Mouse (Mus musculus) bone marrow macrophage, adult 2 months (primary cell): ENCODE measurements around the gene Thoc7. TPM values are rescaled to one million over a fixed set of nuclear protein-coding genes. Genes with fewer than 3 reads are reported as not detected.

Experiments used
- H3K27ac ChIP-seq: 2 replicates; pipeline ENCODE4 v1.5.1; 2012; ENCODE audit warnings: low read depth, low read length; ENCODE audit not compliant: insufficient read depth
- H3K4me1 ChIP-seq: 2 replicates; pipeline ENCODE4 v1.6.1; 2012; ENCODE audit warnings: low read length; ENCODE audit not compliant: control insufficient read depth, insufficient read depth
- H3K4me3 ChIP-seq: 2 replicates; pipeline ENCODE4 v1.5.1; 2012; ENCODE audit warnings: mild to moderate bottlenecking, low read length, moderate library complexity; ENCODE audit not compliant: insufficient read depth
- CTCF ChIP-seq: IDR thresholded peaks from 2 replicates; pipeline ENCODE4 v1.5.1; 2012; ENCODE audit warnings: low read depth, mild to moderate bottlenecking, low read length, moderate library complexity
- POLR2A ChIP-seq: IDR thresholded peaks from 2 replicates; pipeline ENCODE4 v1.6.1; 2012; ENCODE audit warnings: mild to moderate bottlenecking, low read depth, low read length, borderline replicate concordance
- polyA plus RNA-seq: library from polyadenylated mRNA; stranded (reverse); fragments of >200 nt; gene quantifications from 2 replicates; pipeline ENCODE4 v1.2.4, GENCODE M21; 2012; ENCODE audit not compliant: missing spikeins, insufficient read depth, insufficient read length

The Thoc7 gene
- polyA plus RNA-seq, result 59.7 and 64.2 TPM in 2 replicates

DNA sequence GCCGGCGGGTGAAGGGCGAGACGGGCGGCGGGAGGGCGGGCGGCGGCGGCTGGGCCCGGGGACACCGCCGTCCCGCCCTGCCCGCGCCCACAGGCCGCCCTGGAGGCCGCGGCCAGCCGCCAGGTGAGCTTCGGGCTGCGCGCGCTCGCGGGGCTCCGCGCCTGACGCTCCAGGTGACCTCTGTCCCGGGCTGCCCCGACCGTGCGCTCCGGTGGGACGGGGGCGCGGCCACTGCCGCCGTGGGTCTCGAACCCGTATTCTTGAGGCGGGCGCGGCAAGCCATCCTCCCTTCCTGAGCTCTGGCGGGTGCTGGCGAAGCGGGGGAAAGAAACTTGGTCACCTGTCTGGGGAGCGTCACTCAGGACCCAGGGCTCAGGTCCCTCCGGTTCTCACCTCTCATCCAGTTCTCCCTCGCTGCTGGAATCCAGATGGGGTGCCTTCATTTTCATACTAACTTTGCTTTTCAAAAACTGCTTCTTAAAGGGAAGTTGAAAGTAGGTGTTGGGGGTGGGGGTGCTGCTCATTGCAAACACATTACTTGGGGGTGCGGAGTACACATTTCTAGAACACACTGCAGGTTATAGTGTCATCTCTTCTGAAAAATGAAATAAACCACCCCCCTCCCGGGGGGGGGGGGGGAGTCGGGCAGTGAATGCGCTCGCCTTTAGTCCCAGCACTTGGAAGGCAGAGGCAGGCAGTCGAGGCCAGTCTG, at the start of gene Thoc7, which contains the start of gene Atxn7:
Thoc7 (minus strand) TSS at position 452 of the 712 bp plus-strand sequence.
Atxn7 (plus strand) TSS at position 40 of the 712 bp plus-strand sequence.
- Histone ChIP-seq H3K27ac (peak within 1 kb of the TSS; percentile 13), H3K4me1 (peaks cover 21% of the 10 kb centered on the region), H3K4me3 (peak within 1 kb of the TSS; percentile 89)
- no peak for TF ChIP-seq CTCF
- TF ChIP-seq POLR2A, result no peak

DNA sequence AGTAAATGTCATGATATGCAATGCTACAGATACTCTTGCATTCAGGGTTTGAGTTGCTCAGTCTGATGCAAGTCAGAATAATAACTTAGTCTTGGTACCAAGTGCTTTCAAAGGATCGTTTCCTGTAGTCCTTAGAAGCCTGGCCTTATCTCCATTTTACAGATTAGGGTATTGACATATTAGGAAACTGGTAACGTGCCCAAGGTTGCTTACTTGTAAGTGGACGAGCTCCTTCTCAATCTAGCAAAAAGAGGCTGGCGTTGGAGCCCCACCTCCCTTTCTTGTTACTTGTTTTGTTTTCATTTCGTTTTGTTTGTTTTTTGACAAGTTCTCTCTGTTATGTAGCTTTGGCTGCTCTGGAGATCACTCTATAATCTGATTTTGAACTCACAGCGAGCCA, 48.1 kb upstream of the Thoc7 start:
- Histone ChIP-seq H3K4me3 (no peak overlapping the region), H3K27ac (no peak overlapping the region), H3K4me1 (peaks cover 11% of the 10 kb centered on the region)
- TF ChIP-seq POLR2A (no peak), CTCF (no peak)

DNA sequence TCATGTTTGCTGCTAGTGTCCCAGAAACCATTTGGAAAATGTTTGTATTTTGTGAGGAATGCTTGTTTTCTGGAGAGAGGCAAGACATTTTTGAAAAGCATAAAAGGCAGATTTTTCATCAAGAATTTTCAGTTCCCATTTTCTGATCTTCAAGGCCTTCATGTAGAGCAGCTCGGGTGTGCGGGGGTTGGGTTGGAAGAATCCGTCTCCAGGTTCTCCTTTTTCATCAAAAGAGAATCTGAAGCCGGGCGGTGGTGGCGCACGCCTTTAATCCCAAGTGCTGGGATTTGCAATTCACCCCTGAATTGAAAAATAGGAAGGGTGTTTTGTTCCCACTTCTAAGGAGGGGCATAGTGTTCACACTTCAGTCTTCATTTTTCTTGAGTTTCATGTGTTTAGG, 41.1 kb upstream of the Thoc7 start:
- TF ChIP-seq CTCF (no peak), POLR2A (no peak)
- Histone ChIP-seq H3K4me3 (no peak overlapping the region), H3K4me1 (peaks cover 4% of the 10 kb centered on the region; the same call in 1 of the 2 replicates), H3K27ac (no peak overlapping the region)

DNA sequence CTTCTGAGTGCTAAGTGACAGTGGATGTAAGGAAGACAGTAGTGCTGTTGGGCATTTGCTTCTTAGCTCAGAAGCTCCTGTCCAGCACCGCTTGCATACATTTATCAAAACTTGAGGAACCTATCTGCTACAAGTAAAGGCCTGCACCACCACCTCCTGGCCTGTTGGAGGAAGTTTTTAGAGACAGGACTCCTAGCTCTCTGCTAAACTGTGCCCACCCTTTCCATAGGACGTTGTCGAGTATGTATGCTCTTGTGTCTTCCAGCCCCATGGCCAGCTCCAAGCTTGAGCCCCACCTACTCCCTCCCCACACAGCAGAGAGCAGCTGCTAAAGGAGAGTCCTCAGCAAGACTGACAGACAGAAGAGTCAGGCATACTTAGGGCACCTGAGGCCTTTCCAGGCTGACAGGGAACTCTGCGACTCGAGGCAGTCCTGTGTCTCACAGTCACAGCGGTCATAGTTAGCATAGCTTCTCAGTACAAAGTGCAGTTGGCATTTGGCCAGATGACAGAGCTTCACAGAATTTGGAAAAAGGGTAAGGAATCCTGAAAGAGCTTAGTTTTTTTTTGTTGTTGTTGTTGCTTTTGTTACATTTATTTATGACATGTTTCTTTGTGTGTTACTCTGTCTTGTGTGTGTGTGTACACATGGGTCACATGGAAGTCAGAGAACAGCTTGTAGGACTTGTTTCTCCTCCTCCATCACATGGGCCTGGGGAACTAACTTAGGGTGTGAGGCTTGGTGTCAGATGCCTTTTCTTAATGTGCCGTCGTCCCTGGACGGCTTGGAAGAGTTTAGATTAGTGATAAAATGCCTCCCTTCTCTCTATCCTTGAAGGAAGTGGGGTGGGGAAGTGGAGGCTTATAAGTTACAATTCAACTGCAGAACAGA, 33.8 kb upstream of the Thoc7 start:
- Histone ChIP-seq H3K27ac (no peak overlapping the region), H3K4me3 (no peak overlapping the region), H3K4me1 (peaks cover 11% of the 10 kb centered on the region)
- no peak for TF ChIP-seq CTCF
- TF ChIP-seq POLR2A, result no peak

DNA sequence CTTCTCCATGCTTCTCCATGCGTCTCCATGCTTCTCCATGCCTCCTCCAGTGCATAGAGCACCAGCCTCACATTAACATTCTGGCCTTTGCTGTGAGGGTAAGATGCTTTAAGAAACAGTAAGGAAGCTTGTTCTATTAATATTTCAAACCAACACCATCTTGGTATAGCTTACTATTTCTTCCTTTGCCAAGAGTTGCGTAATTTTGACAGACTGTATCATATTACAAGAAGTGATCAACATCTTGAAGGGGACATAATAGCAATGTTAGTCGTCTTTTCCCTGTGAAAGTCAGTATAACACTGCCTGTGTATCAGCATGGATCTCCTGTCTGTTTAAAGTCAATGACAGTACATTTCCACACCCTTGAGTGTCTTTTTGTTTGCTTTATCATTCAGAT, 29.1 kb upstream of the Thoc7 start:
- Histone ChIP-seq H3K4me3 (no peak overlapping the region), H3K27ac (no peak overlapping the region), H3K4me1 (peaks cover 7% of the 10 kb centered on the region)
- no peak for TF ChIP-seq CTCF
- no peak for TF ChIP-seq POLR2A

DNA sequence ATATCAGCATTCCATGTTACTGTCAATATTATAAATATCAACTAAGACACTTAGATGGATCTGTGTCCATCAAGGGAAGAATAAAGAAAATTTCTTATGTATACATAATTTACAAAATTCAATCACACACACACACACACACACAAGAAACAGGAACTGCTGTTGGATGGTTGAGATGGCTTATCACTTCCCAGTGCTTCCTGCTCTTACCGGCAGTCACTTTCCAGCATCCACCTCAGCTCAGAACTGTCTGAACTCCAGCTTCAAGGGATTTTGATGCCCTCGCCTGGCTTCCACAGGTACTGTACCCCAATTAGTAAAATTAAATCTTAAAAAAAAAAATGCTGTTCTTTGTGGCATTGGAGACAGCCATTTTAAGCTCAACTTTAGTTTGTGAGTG, 26.7 kb upstream of the Thoc7 start:
- H3K27ac ChIP-seq, result no peak overlapping the region
- TF ChIP-seq CTCF (no peak), POLR2A (no peak)

DNA sequence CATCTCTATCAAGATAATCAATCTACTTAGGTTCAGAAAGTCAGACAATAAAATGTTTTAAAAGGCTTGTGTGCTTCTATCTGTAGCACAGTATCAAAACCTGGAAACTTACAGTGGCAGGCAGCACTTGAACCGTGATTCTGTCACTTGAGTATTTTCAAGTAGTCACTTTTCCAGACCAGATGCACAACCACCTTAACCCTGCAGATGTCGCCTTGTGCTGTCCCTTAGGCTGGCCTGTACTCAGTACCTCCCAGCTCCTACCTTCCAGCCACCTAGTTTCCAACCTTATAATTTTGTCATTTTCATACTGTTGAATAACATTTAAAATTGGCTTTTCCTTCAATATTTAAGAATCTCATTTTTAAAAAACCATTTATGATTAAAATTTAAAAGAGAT, 20.5 kb upstream of the Thoc7 start:
- H3K4me1 ChIP-seq, result peaks cover 4% of the 10 kb centered on the region
- no peak for TF ChIP-seq POLR2A
- TF ChIP-seq CTCF, result no peak
- H3K27ac ChIP-seq, result no peak overlapping the region
- no peak overlapping the region for H3K4me3 ChIP-seq

More for the DNA sequence above, 26.7 kb upstream of the Thoc7 start:
- Histone ChIP-seq H3K4me1 (peaks cover 3% of the 10 kb centered on the region), H3K4me3 (no peak overlapping the region)

DNA sequence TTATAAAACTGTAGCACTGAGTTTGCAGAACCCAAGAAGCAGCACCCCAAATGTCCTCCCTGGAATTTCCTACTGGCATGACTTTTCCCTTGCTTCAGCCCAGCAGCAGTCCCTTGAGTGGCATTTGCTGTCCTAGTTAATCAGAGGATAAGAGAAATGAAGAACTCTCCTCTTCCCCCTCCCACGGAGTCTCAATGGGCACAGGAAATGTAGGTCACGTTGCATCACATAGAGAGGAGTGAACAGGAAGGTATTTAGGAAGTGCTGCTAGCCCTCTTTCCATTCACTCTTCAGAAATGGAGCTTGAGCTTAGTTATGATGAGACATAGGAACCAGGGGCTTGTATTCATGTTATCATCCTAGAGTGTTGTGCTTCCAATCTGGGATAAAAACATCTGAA, 19.6 kb upstream of the Thoc7 start:
- peak overlapping the region; percentile 49 for H3K27ac ChIP-seq

DNA sequence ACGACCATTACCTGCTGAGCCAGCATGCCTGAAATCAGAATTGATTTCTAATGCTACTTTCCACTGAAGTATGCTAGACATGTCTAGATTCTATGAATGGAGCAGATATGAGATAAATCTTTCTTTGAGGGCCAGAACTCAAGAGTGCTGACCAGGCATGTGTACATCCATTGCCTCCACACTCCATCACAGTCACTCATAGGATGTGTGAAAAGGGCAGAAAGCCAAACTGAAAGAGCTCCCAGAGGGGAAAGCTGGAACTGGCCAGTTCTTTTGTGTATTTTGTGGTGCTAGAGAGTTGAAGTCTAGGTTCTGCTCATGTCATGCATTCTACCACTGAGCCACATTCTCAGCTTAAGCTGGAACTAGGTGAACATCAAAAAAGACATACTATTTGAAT, 15.8 kb upstream of the Thoc7 start:
- H3K4me3 ChIP-seq, result no peak overlapping the region
- no peak overlapping the region for H3K27ac ChIP-seq
- peaks cover 4% of the 10 kb centered on the region for H3K4me1 ChIP-seq
- TF ChIP-seq CTCF (no peak), POLR2A (no peak)

More for the DNA sequence above, 19.6 kb upstream of the Thoc7 start:
- TF ChIP-seq POLR2A (no peak), CTCF (no peak)
- Histone ChIP-seq H3K4me3 (peak overlapping the region; percentile 61), H3K4me1 (peaks cover 4% of the 10 kb centered on the region)

DNA sequence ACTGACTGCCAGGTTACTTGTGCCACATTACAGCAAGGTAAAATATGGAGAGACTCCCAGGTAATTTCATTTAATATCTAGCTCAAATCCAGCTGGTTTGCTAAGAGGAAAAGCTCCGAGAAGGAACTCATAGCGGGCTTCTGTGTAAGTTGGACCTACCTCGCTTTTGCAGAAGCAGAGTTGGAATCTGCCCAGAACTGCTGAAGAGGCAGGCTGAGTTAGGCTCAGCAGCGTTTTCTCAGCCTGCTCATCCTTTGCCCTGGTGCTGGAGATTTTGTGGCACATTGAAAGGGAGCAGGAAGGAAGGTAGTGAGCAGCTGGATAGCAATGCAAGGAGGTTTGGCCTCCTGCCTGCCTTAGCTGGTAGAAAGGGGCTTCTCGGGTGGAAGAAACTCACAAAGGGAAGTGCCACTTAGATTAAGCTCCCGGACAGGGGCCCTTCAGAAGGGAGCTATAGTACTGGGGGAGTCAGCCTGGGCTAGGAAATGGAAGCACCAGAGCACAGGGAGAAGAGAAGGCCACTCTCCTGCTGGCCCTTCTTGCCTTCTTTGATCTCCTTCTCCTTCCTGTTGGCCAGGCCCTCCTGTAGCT, 10.1 kb upstream of the Thoc7 start:
- H3K27ac ChIP-seq, result no peak overlapping the region

More for the DNA sequence above, 10.1 kb upstream of the Thoc7 start:
- TF ChIP-seq POLR2A (no peak), CTCF (no peak)
- Histone ChIP-seq H3K4me1 (peaks cover 7% of the 10 kb centered on the region), H3K4me3 (no peak overlapping the region)
